Mouse (Mus musculus): ENCODE measurements around the gene Aacs. TPM values are rescaled to one million over a fixed set of nuclear protein-coding genes. Genes with fewer than 3 reads are reported as not detected.
A peak's percentile ranks its signal among the peaks of the same experiment; 100 is the strongest.
"Not testable (repeated sequence)": the region's sequence is repeated elsewhere in the genome, so short reads cannot be mapped to it uniquely, and the experiment has no call there.

Aacs gene
- polyA plus RNA-seq, 1 experiment from 2014 or later: 57.5 TPM

- H3K9ac ChIP-seq (replicated peaks): no peak overlapping the region
- H3K4me3 ChIP-seq (replicated peaks): no peak overlapping the region
- ATAC-seq: no peak
- peaks cover 53% of the 10 kb centered on the region for H3K36me3 ChIP-seq
- no peak overlapping the region for H3K27ac ChIP-seq
- no peak overlapping the region for H3K4me2 ChIP-seq (replicated peaks)
- H3K4me1 ChIP-seq (replicated peaks): peaks cover 23% of the 10 kb centered on the region
- no peaks in the 10 kb centered on the region for H3K9me3 ChIP-seq
- no peaks in the 10 kb centered on the region for H3K27me3 ChIP-seq
- WGBS: 94% methylated on average over 4 of the region's 4 CpGs
Measured at GRCm38 (mm10) chr5:125485031-125485778, 9.6 kb downstream of the Aacs start.

GRCm38 (mm10) chr5:125486088-125486487 is 10.5 kb downstream of the Aacs start:
- ATAC-seq: no peak
- H3K4me1 ChIP-seq (replicated peaks): peaks cover 16% of the 10 kb centered on the region
- no peaks in the 10 kb centered on the region for H3K9me3 ChIP-seq
- no peak overlapping the region for H3K9ac ChIP-seq (replicated peaks)
- 100% methylated on average over 1 of the region's 1 CpGs for WGBS
- no peak overlapping the region for H3K27ac ChIP-seq
- H3K4me3 ChIP-seq (replicated peaks): no peak overlapping the region
- no peaks in the 10 kb centered on the region for H3K27me3 ChIP-seq
- H3K4me2 ChIP-seq (replicated peaks): no peak overlapping the region
- peaks cover 57% of the 10 kb centered on the region for H3K36me3 ChIP-seq

GRCm38 (mm10) chr5:125487375-125488115 is 11.9 kb downstream of the Aacs start:
- 43% methylated on average over 11 of the region's 11 CpGs for WGBS
- Histone ChIP-seq H3K27ac (peak overlapping the region; percentile 62), H3K36me3 (peaks cover 62% of the 10 kb centered on the region), H3K9ac (replicated peaks) (no peak overlapping the region), H3K9me3 (no peaks in the 10 kb centered on the region), H3K27me3 (no peaks in the 10 kb centered on the region), H3K4me2 (replicated peaks) (no peak overlapping the region), H3K4me1 (replicated peaks) (peaks cover 16% of the 10 kb centered on the region), H3K4me3 (replicated peaks) (no peak overlapping the region)
- peak; percentile 62 for ATAC-seq

- Histone ChIP-seq H3K27ac (peak overlapping the region; percentile 62), H3K4me3 (replicated peaks) (no peak overlapping the region), H3K36me3 (peaks cover 62% of the 10 kb centered on the region), H3K4me2 (replicated peaks) (no peak overlapping the region), H3K9me3 (no peaks in the 10 kb centered on the region), H3K27me3 (no peaks in the 10 kb centered on the region), H3K4me1 (replicated peaks) (peaks cover 16% of the 10 kb centered on the region), H3K9ac (replicated peaks) (no peak overlapping the region)
- WGBS: 65% methylated on average over 4 of the region's 4 CpGs
- ATAC-seq: peak; percentile 28; the same call in 1 of the 2 replicates
Measured at GRCm38 (mm10) chr5:125488116-125488455, 12.5 kb downstream of the Aacs start.

- Histone ChIP-seq H3K36me3 (peaks cover 59% of the 10 kb centered on the region), H3K4me1 (replicated peaks) (peaks cover 16% of the 10 kb centered on the region)
- not testable (repeated sequence) for H3K9ac ChIP-seq (replicated peaks); ATAC-seq; H3K9me3 ChIP-seq; H3K4me3 ChIP-seq (replicated peaks); H3K27me3 ChIP-seq; H3K4me2 ChIP-seq (replicated peaks); H3K27ac ChIP-seq
- 89% methylated on average over 5 of the region's 5 CpGs for WGBS
Measured at GRCm38 (mm10) chr5:125488953-125489352, 13.3 kb downstream of the Aacs start.

GRCm38 (mm10) chr5:125491107-125491506 is 15.5 kb downstream of the Aacs start:
- H3K9ac ChIP-seq (replicated peaks): no peak overlapping the region
- H3K36me3 ChIP-seq: peaks cover 65% of the 10 kb centered on the region
- peaks cover 16% of the 10 kb centered on the region for H3K4me1 ChIP-seq (replicated peaks)
- no peaks in the 10 kb centered on the region for H3K9me3 ChIP-seq
- 94% methylated on average over 10 of the region's 10 CpGs for WGBS
- H3K4me3 ChIP-seq (replicated peaks): no peak overlapping the region
- H3K4me2 ChIP-seq (replicated peaks): no peak overlapping the region
- no peak overlapping the region for H3K27ac ChIP-seq
- ATAC-seq: no peak
- H3K27me3 ChIP-seq: no peaks in the 10 kb centered on the region

- ATAC-seq: no peak
- Histone ChIP-seq H3K4me3 (replicated peaks) (no peak overlapping the region), H3K36me3 (peaks cover 58% of the 10 kb centered on the region), H3K4me2 (replicated peaks) (no peak overlapping the region), H3K9ac (replicated peaks) (no peak overlapping the region), H3K4me1 (replicated peaks) (peaks cover 9% of the 10 kb centered on the region), H3K27me3 (no peaks in the 10 kb centered on the region), H3K27ac (no peak overlapping the region), H3K9me3 (no peaks in the 10 kb centered on the region)
- WGBS: 57% methylated on average over 17 of the region's 17 CpGs
Measured at GRCm38 (mm10) chr5:125492379-125493092, 16.9 kb downstream of the Aacs start.

GRCm38 (mm10) chr5:125493093-125493423 is 17.4 kb downstream of the Aacs start:
- no peaks in the 10 kb centered on the region for H3K27me3 ChIP-seq
- H3K4me2 ChIP-seq (replicated peaks): no peak overlapping the region
- H3K9ac ChIP-seq (replicated peaks): no peak overlapping the region
- WGBS: 57% methylated on average over 5 of the region's 5 CpGs
- no peaks in the 10 kb centered on the region for H3K9me3 ChIP-seq
- H3K36me3 ChIP-seq: peaks cover 57% of the 10 kb centered on the region
- peaks cover 4% of the 10 kb centered on the region for H3K4me1 ChIP-seq (replicated peaks)
- no peak overlapping the region for H3K4me3 ChIP-seq (replicated peaks)
- no peak overlapping the region for H3K27ac ChIP-seq
- no peak for ATAC-seq

GRCm38 (mm10) chr5:125495655-125496054 is 20.0 kb downstream of the Aacs start:
- peaks cover 55% of the 10 kb centered on the region for H3K36me3 ChIP-seq

GRCm38 (mm10) chr5:125497821-125498600 is 22.4 kb downstream of the Aacs start:
- Histone ChIP-seq H3K36me3 (peaks cover 44% of the 10 kb centered on the region), H3K9ac (replicated peaks) (peak overlapping the region; percentile 50; the same call in 1 of the 2 replicates), H3K4me2 (replicated peaks) (no peak overlapping the region), H3K4me3 (replicated peaks) (no peak overlapping the region), H3K9me3 (no peaks in the 10 kb centered on the region), H3K4me1 (replicated peaks) (peaks cover 6% of the 10 kb centered on the region; the same call in 1 of the 2 replicates), H3K27me3 (no peaks in the 10 kb centered on the region), H3K27ac (no peak overlapping the region)
- WGBS: 68% methylated on average over 12 of the region's 12 CpGs
- ATAC-seq: peak; percentile 91

More at GRCm38 (mm10) chr5:125495655-125496054, 20.0 kb downstream of the Aacs start:
- Histone ChIP-seq H3K4me3 (replicated peaks) (no peak overlapping the region), H3K4me1 (replicated peaks) (no peaks in the 10 kb centered on the region), H3K9me3 (no peaks in the 10 kb centered on the region), H3K27ac (no peak overlapping the region), H3K9ac (replicated peaks) (no peak overlapping the region), H3K4me2 (replicated peaks) (no peak overlapping the region), H3K27me3 (no peaks in the 10 kb centered on the region)
- ATAC-seq: no peak
- 93% methylated on average over 10 of the region's 10 CpGs for WGBS

- Histone ChIP-seq H3K9ac (replicated peaks) (no peak overlapping the region), H3K36me3 (peaks cover 38% of the 10 kb centered on the region), H3K4me2 (replicated peaks) (no peak overlapping the region), H3K27ac (no peak overlapping the region), H3K4me1 (replicated peaks) (peaks cover 6% of the 10 kb centered on the region; the same call in 1 of the 2 replicates), H3K27me3 (no peaks in the 10 kb centered on the region), H3K4me3 (replicated peaks) (no peak overlapping the region), H3K9me3 (no peaks in the 10 kb centered on the region)
- no peak for ATAC-seq
- 90% methylated on average over 6 of the region's 6 CpGs for WGBS
Measured at GRCm38 (mm10) chr5:125501505-125501904, 25.9 kb downstream of the Aacs start.

Measured in midbrain, embryonic 13.5 days (tissue).